Mouse (Mus musculus): ENCODE results near the gene Cstf1. TPM values are rescaled to one million over a fixed set of nuclear protein-coding genes. Genes with fewer than 3 reads are reported as not detected.

Gene Cstf1
- total and polyA plus RNA-seq, 3 experiments: 44.2 to 62.1 (median 53.2) TPM

GRCm38 (mm10) chr2:172376999-172377515 lies 6.6 kb downstream of the Cstf1 start:
- Histone ChIP-seq H3K4me2 (ENCODE audit: insufficient read depth, low read depth, poor library complexity, severe bottlenecking) (no peak overlapping the region), H3K4me1 (ENCODE audit: control insufficient read depth in 1 of 2, insufficient read depth in 2 of 2) (peaks cover 0 to 47% of the 10 kb centered on the region in 2 experiments; a peak in 3 of 4 replicates), H3K9me3 (replicated peaks; ENCODE audit: low read length) (no peaks in the 10 kb centered on the region), H3K4me3 (replicated peaks in 1 of 3; ENCODE audit: low read depth in 2 of 3, low read length in 2 of 3, poor library complexity in 1 of 3) (no peak overlapping the region), H3K27ac (ENCODE audit: insufficient read depth, low read depth) (no peak overlapping the region), H3K36me3 (replicated peaks in 1 of 2; ENCODE audit: control insufficient read depth in 1 of 2, insufficient read depth in 1 of 2, low read length in 1 of 2) (peaks cover 87 to 96% of the 10 kb centered on the region in 2 experiments), H3K9ac (ENCODE audit: insufficient read depth, low read depth) (no peak overlapping the region), H3K79me2 (replicated peaks; ENCODE audit: control insufficient read depth, extremely low read depth, insufficient read depth, poor library complexity, severe bottlenecking) (peaks cover 21% of the 10 kb centered on the region), H3K27me3 (replicated peaks) (no peaks in the 10 kb centered on the region)
- DNase-seq (ENCODE audit: extremely low read depth): no peak
- dilution Hi-C loops (cut with MboI; ENCODE audit: extremely low pct_ligation_motif_present, extremely low pct_unique_long_range_greater_than_20kb, low sequenced_read_pairs) (no loop called here), in situ Hi-C loops (cut with MboI; ENCODE audit: low pct_ligation_motif_present, low pct_unique_long_range_greater_than_20kb, low sequenced_read_pairs) (no loop called here)
- TF ChIP-seq NELFE (IDR thresholded peaks at IDR 0.05; ENCODE audit: low read depth, low read length): no peak

GRCm38 (mm10) chr2:172378332-172378731 lies 7.9 kb downstream of the Cstf1 start:
- TF ChIP-seq MXI1 (IDR thresholded peaks at IDR 0.05; ENCODE audit: low read depth, low read length) (0 out of 2 replicates have a peak, but pooled peaks have one; percentile 41), MEF2A (IDR thresholded peaks at IDR 0.05; ENCODE audit: borderline replicate concordance, low read depth, low read length) (no peak; the same call in 1 of the 2 replicates), POLR2A (IDR thresholded peaks at IDR 0.05; ENCODE audit: low read depth, low read length) (no peak), MAZ (IDR thresholded peaks at IDR 0.05; ENCODE audit: low read depth, low read length) (no peak), RCOR1 (conservative IDR thresholded peaks at IDR 0.05; ENCODE audit: low read depth, low read length) (no peak), CHD1 (IDR thresholded peaks at IDR 0.05; ENCODE audit: low read depth, low read length) (no peak), CTCF (conservative IDR thresholded peaks at IDR 0.05 in 1 of 2, IDR thresholded peaks at IDR 0.05 in 1 of 2; ENCODE audit: low read depth in 2 of 2, low read length in 2 of 2) (peak; percentile 28 to 89; a peak in 3 of 4 replicates), TBP (conservative IDR thresholded peaks at IDR 0.05; ENCODE audit: low read depth, low read length) (no peak), SMC3 (IDR thresholded peaks at IDR 0.05; ENCODE audit: low read depth, low read length) (peak; percentile 91), USF1 (IDR thresholded peaks at IDR 0.05; ENCODE audit: low read depth, low read length) (no peak), ZMIZ1 (IDR thresholded peaks at IDR 0.05; ENCODE audit: low read depth, low read length) (no peak), ZC3H11A (IDR thresholded peaks at IDR 0.05; ENCODE audit: low read depth, low read length) (peak; percentile 56), POLR2AphosphoS2 (IDR thresholded peaks at IDR 0.05; ENCODE audit: low read depth, low read length) (no peak), TCF12 (IDR thresholded peaks at IDR 0.05; ENCODE audit: low read depth, low read length) (no peak), JUN (IDR thresholded peaks at IDR 0.05; ENCODE audit: insufficient read depth, low read depth, low read length) (no peak), RAD21 (IDR thresholded peaks at IDR 0.05; ENCODE audit: low read depth, low read length) (peak; percentile 95), EP300 (IDR thresholded peaks at IDR 0.05; ENCODE audit: low read length) (no peak)
- DNase-seq (ENCODE audit: extremely low read depth): peak; percentile 80
- Histone ChIP-seq H3K36me3 (replicated peaks in 1 of 2; ENCODE audit: control insufficient read depth in 1 of 2, insufficient read depth in 1 of 2, low read length in 1 of 2) (peaks cover 80 to 98% of the 10 kb centered on the region in 2 experiments), H3K4me3 (replicated peaks in 1 of 3; ENCODE audit: low read depth in 2 of 3, low read length in 2 of 3, poor library complexity in 1 of 3) (no peak overlapping the region), H3K27me3 (replicated peaks) (no peaks in the 10 kb centered on the region), H3K9me3 (replicated peaks; ENCODE audit: low read length) (no peaks in the 10 kb centered on the region), H3K9ac (ENCODE audit: insufficient read depth, low read depth) (no peak overlapping the region), H3K79me2 (replicated peaks; ENCODE audit: control insufficient read depth, extremely low read depth, insufficient read depth, poor library complexity, severe bottlenecking) (peaks cover 9% of the 10 kb centered on the region), H3K4me1 (ENCODE audit: control insufficient read depth in 1 of 2, insufficient read depth in 2 of 2) (peaks cover 0 to 45% of the 10 kb centered on the region in 2 experiments; a peak in 3 of 4 replicates), H3K4me2 (ENCODE audit: insufficient read depth, low read depth, poor library complexity, severe bottlenecking) (no peak overlapping the region), H3K27ac (ENCODE audit: insufficient read depth, low read depth) (no peak overlapping the region)
- in situ Hi-C loops (cut with MboI; ENCODE audit: low pct_ligation_motif_present, low pct_unique_long_range_greater_than_20kb, low sequenced_read_pairs): no loop called here
- dilution Hi-C loops (cut with MboI; ENCODE audit: extremely low pct_ligation_motif_present, extremely low pct_unique_long_range_greater_than_20kb, low sequenced_read_pairs): no loop called here
